Mouse (Mus musculus) ES-E14 (cell line): ENCODE measurements around the gene Chaf1a.

Experiments
- CHD2 ChIP-seq: IDR thresholded peaks from 2 replicates; pipeline ENCODE4 v1.6.1; 2014; ENCODE audit warnings: mild to moderate bottlenecking, low read depth, low read length, inconsistent platforms
- HCFC1 ChIP-seq: IDR thresholded peaks from 2 replicates; pipeline ENCODE4 v1.6.1; 2012; ENCODE audit warnings: low read length, inconsistent platforms, borderline replicate concordance; ENCODE audit not compliant: insufficient read depth
- MAFK ChIP-seq: IDR thresholded peaks from 2 replicates; pipeline ENCODE4 v1.6.1; 2014; ENCODE audit warnings: mild to moderate bottlenecking, low read depth, low read length, inconsistent platforms; ENCODE audit not compliant: insufficient read depth
- ZC3H11A ChIP-seq: IDR thresholded peaks from 2 replicates; pipeline ENCODE4 v1.6.1; 2012; ENCODE audit warnings: low read depth, mild to moderate bottlenecking, inconsistent platforms, low read length, borderline replicate concordance
- ZNF384 ChIP-seq: IDR thresholded peaks from 2 replicates; pipeline ENCODE4 v1.6.1; 2012; ENCODE audit warnings: low read depth, low read length, inconsistent platforms

- TF ChIP-seq MAFK, result no peak
- no peak for TF ChIP-seq ZNF384
- no peak for TF ChIP-seq CHD2
- no peak for TF ChIP-seq HCFC1
- no peak for TF ChIP-seq ZC3H11A
These were observed 57.9 kb downstream of the Chaf1a start for GRCm38 (mm10) chr17:56098180-56098579.
